Mouse (Mus musculus) lung, postnatal 0 days (tissue): Measurements from ENCODE around the gene AU040320.

Experiments
- CTCF ChIP-seq: IDR thresholded peaks from 2 replicates; pipeline ENCODE4 v1.5.1; 2016; ENCODE audit warnings: antibody characterized with exemption, mild to moderate bottlenecking
- EP300 ChIP-seq: IDR thresholded peaks from 2 replicates; pipeline ENCODE4 v1.6.1; 2016; ENCODE audit warnings: antibody characterized with exemption, mild to moderate bottlenecking, control low read depth

DNA sequence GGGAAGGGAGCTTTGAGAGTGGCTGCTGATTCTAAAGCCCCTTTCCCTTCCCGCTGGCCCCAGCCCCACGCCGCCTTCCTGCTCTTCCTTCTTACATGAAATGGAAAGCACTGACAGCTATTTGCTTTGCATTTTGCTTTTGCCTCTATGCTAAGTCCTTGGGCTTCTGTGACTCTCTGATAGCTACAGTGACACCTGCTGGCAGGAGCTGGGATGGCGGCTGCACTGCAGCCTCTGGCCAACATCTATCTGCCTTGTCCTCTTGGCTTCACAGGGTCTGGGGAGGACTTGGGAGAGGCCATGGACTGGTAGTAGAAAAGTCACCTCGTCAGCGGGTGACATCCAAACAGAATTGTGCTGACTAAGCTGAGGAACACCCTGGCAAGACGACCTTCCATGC is 86.5 kb downstream of the AU040320 start:
- TF ChIP-seq CTCF (peak; percentile 93), EP300 (no peak)
